Mouse (Mus musculus): ENCODE results near the gene Fadd. TPM values are rescaled to one million over a fixed set of nuclear protein-coding genes. Genes with fewer than 3 reads are reported as not detected.
A peak's percentile ranks its signal among the peaks of the same experiment; 100 is the strongest.

The Fadd gene
- polyA plus RNA-seq, 1 experiment from 2014 or later: 11.2 TPM

DNA sequence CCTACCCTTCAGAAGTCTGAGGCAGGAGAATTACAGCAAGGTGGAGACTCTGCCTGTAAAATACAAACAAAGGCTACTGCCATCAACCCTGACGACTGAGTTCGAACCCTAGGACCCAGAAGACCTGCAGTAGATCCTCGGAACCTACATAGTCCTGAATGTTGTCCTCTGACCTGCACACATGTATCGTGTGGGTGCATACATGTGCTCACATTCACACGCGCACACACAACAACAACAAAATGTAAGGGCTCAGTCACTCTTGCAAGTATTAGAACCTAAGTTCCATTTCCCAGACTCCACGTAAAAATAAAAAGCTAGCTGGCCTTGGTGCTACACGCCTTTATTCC is 28.2 kb downstream of the Fadd start:
- Histone ChIP-seq H3K4me1 (ENCODE audit: control insufficient read depth, insufficient read depth, low read length) (peaks cover 7% of the 10 kb centered on the region; the same call in 1 of the 2 replicates), H3K4me2 (ENCODE audit: low read depth, low read length) (peak overlapping the region; percentile 82), H3K27ac (replicated peaks; ENCODE audit: low read depth, low read length) (no peak overlapping the region), H3K36me3 (replicated peaks; ENCODE audit: control insufficient read depth, insufficient read depth, low read depth, low read length) (no peaks in the 10 kb centered on the region), H3K27me3 (ENCODE audit: control insufficient read depth, insufficient read depth, low read length) (no peaks in the 10 kb centered on the region), H3K9me3 (replicated peaks; ENCODE audit: control insufficient read depth, low read length) (no peaks in the 10 kb centered on the region), H3K4me3 (ENCODE audit: low read depth, low read length) (peak overlapping the region; percentile 98), H3K9ac (replicated peaks; ENCODE audit: low read length) (peak overlapping the region; percentile 52)
- ATAC-seq (replicated peaks; ENCODE audit: insufficient number of reproducible peaks, low FRiP score, low TSS enrichment, low read depth) (peak; percentile 68; the same call in 1 of the 2 replicates), DNase-seq (ENCODE audit: low spot score) (no peak)
- 26% methylated on average over 8 of the region's 8 CpGs for WGBS

DNA sequence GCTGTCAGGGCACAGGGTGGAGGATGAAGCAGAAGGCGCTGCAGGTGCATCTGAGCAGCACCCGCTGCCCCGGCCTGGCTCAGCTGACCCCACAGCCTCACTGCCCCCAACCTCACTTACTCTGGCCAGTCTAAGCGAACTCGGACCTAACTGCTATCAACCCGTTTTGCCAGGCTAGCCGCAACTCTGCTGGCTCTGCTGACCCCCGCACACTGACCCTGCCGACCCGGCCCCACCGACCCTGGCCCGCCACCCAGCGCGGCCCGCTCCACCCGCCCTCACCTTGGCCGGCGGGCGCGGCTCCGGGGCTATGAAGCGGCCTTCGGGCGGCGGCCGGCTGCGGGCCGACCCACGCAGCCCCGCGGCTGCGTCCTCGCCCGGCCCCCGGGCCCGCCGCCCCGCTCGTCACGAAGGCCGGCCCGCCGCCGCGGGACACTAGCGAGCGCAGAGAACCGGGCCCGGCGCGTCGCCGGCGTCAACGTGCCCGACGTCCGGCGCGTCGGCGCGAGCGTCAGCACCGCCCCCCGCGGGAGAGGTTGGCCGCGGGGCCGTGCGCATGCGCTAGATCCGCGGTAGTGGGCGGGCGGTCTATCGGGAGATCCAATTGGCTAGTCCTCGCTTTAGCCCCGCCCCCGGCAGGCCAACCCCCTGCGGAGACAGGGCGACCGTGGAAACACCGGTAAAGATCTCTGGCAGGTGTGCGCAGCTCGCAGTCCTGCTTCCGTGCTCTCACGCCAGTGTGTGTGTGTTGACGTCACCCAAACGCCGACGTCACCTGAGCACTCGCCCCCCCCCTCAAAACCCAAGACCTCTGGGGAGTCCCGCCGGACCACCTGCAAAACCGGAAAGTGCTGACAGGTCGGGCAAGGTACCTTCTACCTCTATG is 28.8 kb downstream of the Fadd start, which contains the start of gene Ppfia1:
Ppfia1 (minus strand) TSS at position 493 of the 886 bp plus-strand sequence.
- H3K27ac ChIP-seq (replicated peaks; ENCODE audit: low read depth, low read length): no peak within 1 kb of the TSS
- WGBS: under 1% methylated on average over 84 of the region's 97 CpGs

DNA sequence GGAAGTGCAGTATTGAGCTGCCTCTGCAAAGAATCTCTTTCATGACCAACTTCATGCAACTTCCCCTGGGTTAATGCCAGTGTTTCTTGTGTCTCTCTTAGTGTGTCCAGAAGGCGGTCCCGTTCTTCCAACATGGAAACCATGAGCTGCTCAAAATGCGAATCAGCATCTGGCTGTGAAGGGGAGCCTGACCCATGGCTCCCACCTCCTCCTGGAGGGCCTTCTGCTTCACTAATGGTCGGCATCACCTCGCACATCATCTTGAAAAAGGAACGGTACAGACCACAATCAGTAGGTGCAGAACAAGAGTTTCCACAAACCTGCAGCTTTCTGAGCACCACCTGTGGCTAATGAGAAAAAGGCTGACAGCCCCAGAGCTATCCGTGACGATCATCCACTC is 30.0 kb downstream of the Fadd start:
- no peak for DNase-seq (ENCODE audit: low spot score)
- H3K36me3 ChIP-seq (replicated peaks; ENCODE audit: control insufficient read depth, insufficient read depth, low read depth, low read length): no peaks in the 10 kb centered on the region
- 86% methylated on average over 8 of the region's 8 CpGs for WGBS
- peak overlapping the region; percentile 71; the same call in 1 of the 2 replicates for H3K4me2 ChIP-seq (ENCODE audit: low read depth, low read length)
- no peak overlapping the region for H3K27ac ChIP-seq (replicated peaks; ENCODE audit: low read depth, low read length)
- H3K9ac ChIP-seq (replicated peaks; ENCODE audit: low read length): no peak overlapping the region; the same call in 1 of the 2 replicates
- peaks cover 7% of the 10 kb centered on the region; the same call in 1 of the 2 replicates for H3K4me1 ChIP-seq (ENCODE audit: control insufficient read depth, insufficient read depth, low read length)
- no peaks in the 10 kb centered on the region for H3K27me3 ChIP-seq (ENCODE audit: control insufficient read depth, insufficient read depth, low read length)
- ATAC-seq (replicated peaks; ENCODE audit: insufficient number of reproducible peaks, low FRiP score, low TSS enrichment, low read depth): no peak
- H3K9me3 ChIP-seq (replicated peaks; ENCODE audit: control insufficient read depth, low read length): no peaks in the 10 kb centered on the region
- peak overlapping the region; percentile 98; the same call in 1 of the 2 replicates for H3K4me3 ChIP-seq (ENCODE audit: low read depth, low read length)

More for the DNA sequence above, 28.8 kb downstream of the Fadd start, which contains the start of gene Ppfia1:
- Histone ChIP-seq H3K4me1 (ENCODE audit: control insufficient read depth, insufficient read depth, low read length) (peaks cover 7% of the 10 kb centered on the region; the same call in 1 of the 2 replicates), H3K27me3 (ENCODE audit: control insufficient read depth, insufficient read depth, low read length) (no peaks in the 10 kb centered on the region), H3K4me2 (ENCODE audit: low read depth, low read length) (peak within 1 kb of the TSS; percentile 82), H3K36me3 (replicated peaks; ENCODE audit: control insufficient read depth, insufficient read depth, low read depth, low read length) (no peaks in the 10 kb centered on the region), H3K9ac (replicated peaks; ENCODE audit: low read length) (peak within 1 kb of the TSS; percentile 94), H3K9me3 (replicated peaks; ENCODE audit: control insufficient read depth, low read length) (no peaks in the 10 kb centered on the region), H3K4me3 (ENCODE audit: low read depth, low read length) (peak within 1 kb of the TSS; percentile 98)
- ATAC-seq (replicated peaks; ENCODE audit: insufficient number of reproducible peaks, low FRiP score, low TSS enrichment, low read depth) (peak; percentile 83), DNase-seq (ENCODE audit: low spot score) (peak; percentile 97)

GRCm38 (mm10) chr7:144550811-144551210 is 31.5 kb downstream of the Fadd start:
- WGBS: 78% methylated on average over 1 of the region's 1 CpGs
- Histone ChIP-seq H3K36me3 (replicated peaks; ENCODE audit: control insufficient read depth, insufficient read depth, low read depth, low read length) (no peaks in the 10 kb centered on the region; the same call in 1 of the 2 replicates), H3K9ac (replicated peaks; ENCODE audit: low read length) (no peak overlapping the region), H3K4me1 (ENCODE audit: control insufficient read depth, insufficient read depth, low read length) (peaks cover 7% of the 10 kb centered on the region; the same call in 1 of the 2 replicates), H3K9me3 (replicated peaks; ENCODE audit: control insufficient read depth, low read length) (no peaks in the 10 kb centered on the region), H3K27me3 (ENCODE audit: control insufficient read depth, insufficient read depth, low read length) (no peaks in the 10 kb centered on the region), H3K4me2 (ENCODE audit: low read depth, low read length) (no peak overlapping the region), H3K27ac (replicated peaks; ENCODE audit: low read depth, low read length) (no peak overlapping the region), H3K4me3 (ENCODE audit: low read depth, low read length) (no peak overlapping the region)
- DNase-seq (ENCODE audit: low spot score): no peak
- ATAC-seq (replicated peaks; ENCODE audit: insufficient number of reproducible peaks, low FRiP score, low TSS enrichment, low read depth): no peak

GRCm38 (mm10) chr7:144549904-144550566 is 32.2 kb downstream of the Fadd start:
- WGBS: 95% methylated on average over 2 of the region's 2 CpGs
- Histone ChIP-seq H3K4me3 (ENCODE audit: low read depth, low read length) (no peak overlapping the region), H3K4me2 (ENCODE audit: low read depth, low read length) (no peak overlapping the region), H3K4me1 (ENCODE audit: control insufficient read depth, insufficient read depth, low read length) (peaks cover 7% of the 10 kb centered on the region; the same call in 1 of the 2 replicates), H3K27ac (replicated peaks; ENCODE audit: low read depth, low read length) (no peak overlapping the region), H3K9me3 (replicated peaks; ENCODE audit: control insufficient read depth, low read length) (no peaks in the 10 kb centered on the region), H3K27me3 (ENCODE audit: control insufficient read depth, insufficient read depth, low read length) (no peaks in the 10 kb centered on the region), H3K36me3 (replicated peaks; ENCODE audit: control insufficient read depth, insufficient read depth, low read depth, low read length) (no peaks in the 10 kb centered on the region; the same call in 1 of the 2 replicates), H3K9ac (replicated peaks; ENCODE audit: low read length) (no peak overlapping the region)
- no peak for ATAC-seq (replicated peaks; ENCODE audit: insufficient number of reproducible peaks, low FRiP score, low TSS enrichment, low read depth)
- no peak for DNase-seq (ENCODE audit: low spot score)

GRCm38 (mm10) chr7:144545231-144545630 is 37.0 kb downstream of the Fadd start:
- DNase-seq (ENCODE audit: low spot score) (no peak), ATAC-seq (replicated peaks; ENCODE audit: insufficient number of reproducible peaks, low FRiP score, low TSS enrichment, low read depth) (no peak)
- Histone ChIP-seq H3K36me3 (replicated peaks; ENCODE audit: control insufficient read depth, insufficient read depth, low read depth, low read length) (no peaks in the 10 kb centered on the region; the same call in 1 of the 2 replicates), H3K4me1 (ENCODE audit: control insufficient read depth, insufficient read depth, low read length) (no peaks in the 10 kb centered on the region), H3K9ac (replicated peaks; ENCODE audit: low read length) (no peak overlapping the region), H3K27me3 (ENCODE audit: control insufficient read depth, insufficient read depth, low read length) (no peaks in the 10 kb centered on the region), H3K4me2 (ENCODE audit: low read depth, low read length) (no peak overlapping the region), H3K4me3 (ENCODE audit: low read depth, low read length) (no peak overlapping the region), H3K9me3 (replicated peaks; ENCODE audit: control insufficient read depth, low read length) (no peaks in the 10 kb centered on the region), H3K27ac (replicated peaks; ENCODE audit: low read depth, low read length) (no peak overlapping the region)
- WGBS: 90% methylated on average over 3 of the region's 3 CpGs

DNA sequence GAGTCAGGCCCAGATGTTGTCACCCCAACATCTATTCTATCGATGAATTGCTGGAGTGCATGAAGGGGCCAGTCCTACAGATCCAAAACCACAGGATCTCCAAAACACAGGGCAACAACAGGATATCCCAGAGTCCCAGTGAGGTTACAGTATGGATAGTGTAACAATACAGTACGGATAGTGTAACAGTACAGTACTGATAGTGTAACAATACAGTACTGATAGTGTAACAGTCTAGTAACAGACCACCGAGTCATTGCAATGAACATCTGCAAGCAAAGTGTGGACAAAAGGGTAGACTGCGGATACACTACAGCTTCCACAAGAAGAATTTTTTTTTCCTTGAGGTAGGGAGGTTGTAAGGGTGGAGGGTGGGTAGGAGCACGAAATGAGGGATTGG is 40.9 kb downstream of the Fadd start:
- Histone ChIP-seq H3K9ac (replicated peaks; ENCODE audit: low read length) (no peak overlapping the region), H3K27ac (replicated peaks; ENCODE audit: low read depth, low read length) (no peak overlapping the region), H3K36me3 (replicated peaks; ENCODE audit: control insufficient read depth, insufficient read depth, low read depth, low read length) (no peaks in the 10 kb centered on the region), H3K4me2 (ENCODE audit: low read depth, low read length) (no peak overlapping the region), H3K4me1 (ENCODE audit: control insufficient read depth, insufficient read depth, low read length) (no peaks in the 10 kb centered on the region), H3K4me3 (ENCODE audit: low read depth, low read length) (no peak overlapping the region), H3K27me3 (ENCODE audit: control insufficient read depth, insufficient read depth, low read length) (no peaks in the 10 kb centered on the region), H3K9me3 (replicated peaks; ENCODE audit: control insufficient read depth, low read length) (no peaks in the 10 kb centered on the region)
- DNase-seq (ENCODE audit: low spot score): no peak
- 92% methylated on average over 5 of the region's 5 CpGs for WGBS
- ATAC-seq (replicated peaks; ENCODE audit: insufficient number of reproducible peaks, low FRiP score, low TSS enrichment, low read depth): no peak
